Mouse (Mus musculus) hindbrain, embryonic 11.5 days (tissue): Measurements from ENCODE around the gene Fgf9. TPM values are rescaled to one million over a fixed set of nuclear protein-coding genes. Genes with fewer than 3 reads are reported as not detected.

Source experiments
- ATAC-seq: fragments of 200-750 bp; cut with Nextera tagmentation; 2 replicates; pipeline ENCODE4 v1.8.0; 2017; ENCODE audit warnings: mild to moderate bottlenecking, moderate TSS enrichment, moderate library complexity; ENCODE audit not compliant: low FRiP score
- DNase-seq: peaks from one replicate; pipeline ENCODE4 v3.0.0-alpha.2; 2015; ENCODE audit warnings: low spot score
- H3K27ac ChIP-seq: fragments of 300-500 bp; sonication (generic); 2 replicates; pipeline ENCODE4 v1.5.1; 2014; ENCODE audit warnings: mild to moderate bottlenecking, low read depth, low read length
- H3K27me3 ChIP-seq: fragments of 300-500 bp; sonication (generic); 2 replicates; pipeline ENCODE4 v1.6.1; 2014; ENCODE audit warnings: mild to moderate bottlenecking, low read length, moderate library complexity, mixed read lengths; ENCODE audit not compliant: control insufficient read depth, insufficient read depth
- H3K36me3 ChIP-seq: fragments of 300-500 bp; sonication (generic); 2 replicates; pipeline ENCODE4 v1.6.1; 2014; ENCODE audit warnings: mild to moderate bottlenecking, low read length, moderate library complexity, mixed read lengths; ENCODE audit not compliant: control insufficient read depth, insufficient read depth
- H3K4me1 ChIP-seq: fragments of 300-500 bp; sonication (generic); replicated peaks from 2 replicates; pipeline ENCODE4 v1.6.1; 2014; ENCODE audit warnings: low read length, mixed read lengths; ENCODE audit not compliant: control insufficient read depth, insufficient read depth
- H3K4me2 ChIP-seq: fragments of 300-500 bp; sonication (generic); replicated peaks from 2 replicates; pipeline ENCODE4 v1.6.1; 2014; ENCODE audit warnings: mild to moderate bottlenecking, low read depth, low read length
- H3K4me3 ChIP-seq: fragments of 300-500 bp; sonication (generic); 2 replicates; pipeline ENCODE4 v1.5.1; 2014; ENCODE audit warnings: low read depth, low read length
- H3K9ac ChIP-seq: fragments of 300-500 bp; sonication (generic); 2 replicates; pipeline ENCODE4 v1.6.1; 2014; ENCODE audit warnings: low read depth, low read length
- H3K9me3 ChIP-seq: fragments of 300-500 bp; sonication (generic); 2 replicates; pipeline ENCODE4 v1.6.1; 2016; ENCODE audit warnings: low read length; ENCODE audit not compliant: control insufficient read depth
- WGBS: fragments of 180-500 bp; shearing (Covaris S2); extraction: QIAGEN DNeasy Blood & Tissue Kit; methylation state at CpG from one replicate; pipeline ENCODE4 v1.1.7; 2014; 5-methylcytosine and 5-hydroxymethylcytosine counted together
- polyA plus RNA-seq: library from polyadenylated mRNA; unstranded; fragments of >200 nt; fragmentation: Nextera tagmentation; extraction: Ambion mirVana; gene quantifications from 2 replicates; pipeline ENCODE4 v1.2.1, GENCODE M21; 2014

Fgf9 gene
- polyA plus RNA-seq, 1 experiment from 2014 or later, result 4.7 TPM

DNA sequence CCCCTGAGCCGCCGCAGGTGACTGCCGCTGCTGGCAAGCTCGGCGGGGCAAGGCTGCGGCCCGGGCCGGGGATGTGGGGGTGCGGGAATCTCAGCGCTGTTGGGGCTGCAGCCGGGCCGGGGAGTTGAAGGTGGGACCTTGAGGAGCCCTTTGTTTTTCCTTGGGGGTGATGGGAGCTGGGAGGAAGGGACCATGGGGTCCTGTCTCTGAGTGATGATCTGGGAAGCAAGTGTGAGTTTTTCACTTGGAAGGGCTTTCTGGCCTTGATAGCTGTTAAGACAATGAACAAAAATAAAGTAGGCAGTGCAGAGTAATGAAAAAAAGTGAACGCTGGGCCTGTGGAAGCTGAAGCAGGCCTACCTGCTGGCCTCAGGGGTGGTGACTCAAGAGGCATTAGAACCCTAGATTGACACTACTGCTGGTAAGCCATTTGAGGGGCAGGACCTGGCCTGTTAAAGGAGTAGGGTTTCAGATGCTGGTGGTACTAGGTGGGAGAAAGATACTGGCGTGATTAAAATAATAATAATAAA, 6.4 kb downstream of the Fgf9 start:
- ATAC-seq, result no peak
- Histone ChIP-seq H3K27ac (0 out of 2 replicates have a peak overlapping the region, but pooled peaks have one; percentile 20), H3K4me2 (peak overlapping the region; percentile 84), H3K4me1 (peaks cover 11% of the 10 kb centered on the region), H3K9ac (peak overlapping the region; percentile 41; the same call in 1 of the 2 replicates), H3K9me3 (no peaks in the 10 kb centered on the region), H3K27me3 (peaks cover 56% of the 10 kb centered on the region), H3K36me3 (no peaks in the 10 kb centered on the region), H3K4me3 (peak overlapping the region; percentile 57)
- peak; percentile 16 for DNase-seq
- WGBS, result 6% methylated on average over 14 of the region's 14 CpGs

GRCm38 (mm10) chr14:58079471-58079870, 9.1 kb downstream of the Fgf9 start:
- Histone ChIP-seq H3K4me3 (no peak overlapping the region), H3K27ac (no peak overlapping the region), H3K4me1 (peaks cover 2% of the 10 kb centered on the region; the same call in 1 of the 2 replicates), H3K9me3 (no peaks in the 10 kb centered on the region), H3K4me2 (no peak overlapping the region), H3K27me3 (peaks cover 35% of the 10 kb centered on the region), H3K36me3 (no peaks in the 10 kb centered on the region), H3K9ac (no peak overlapping the region)
- no peak for DNase-seq
- no peak for ATAC-seq
- 76% methylated on average over 2 of the region's 2 CpGs for WGBS

DNA sequence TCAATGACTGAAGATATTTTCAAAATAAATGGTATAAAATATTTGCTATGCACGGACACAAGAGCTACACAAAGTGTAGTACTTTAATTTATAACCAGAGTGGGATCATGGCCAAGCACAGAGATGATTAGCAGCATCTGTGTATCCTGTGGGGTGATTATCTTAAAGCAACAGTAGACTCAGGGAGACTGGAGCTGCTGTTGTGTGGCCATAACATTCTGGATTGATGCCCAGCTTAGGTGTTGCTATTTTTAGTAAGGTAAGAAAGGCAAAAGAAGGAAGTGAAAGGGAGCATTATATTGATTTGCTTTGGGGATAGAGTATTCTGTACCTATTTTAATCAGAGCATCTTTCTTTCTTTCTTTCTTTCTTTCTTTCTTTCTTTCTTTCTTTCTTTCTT, 11.6 kb downstream of the Fgf9 start:
- peaks cover 14% of the 10 kb centered on the region for H3K27me3 ChIP-seq
- H3K9me3 ChIP-seq, result no peaks in the 10 kb centered on the region
- H3K9ac ChIP-seq, result no peak overlapping the region
- H3K36me3 ChIP-seq, result no peaks in the 10 kb centered on the region
- no peak for ATAC-seq
- no peaks in the 10 kb centered on the region for H3K4me1 ChIP-seq
- no peak overlapping the region for H3K27ac ChIP-seq
- WGBS, result 76% methylated on average over 1 of the region's 1 CpGs
- DNase-seq, result no peak
- H3K4me2 ChIP-seq, result no peak overlapping the region
- no peak overlapping the region for H3K4me3 ChIP-seq

DNA sequence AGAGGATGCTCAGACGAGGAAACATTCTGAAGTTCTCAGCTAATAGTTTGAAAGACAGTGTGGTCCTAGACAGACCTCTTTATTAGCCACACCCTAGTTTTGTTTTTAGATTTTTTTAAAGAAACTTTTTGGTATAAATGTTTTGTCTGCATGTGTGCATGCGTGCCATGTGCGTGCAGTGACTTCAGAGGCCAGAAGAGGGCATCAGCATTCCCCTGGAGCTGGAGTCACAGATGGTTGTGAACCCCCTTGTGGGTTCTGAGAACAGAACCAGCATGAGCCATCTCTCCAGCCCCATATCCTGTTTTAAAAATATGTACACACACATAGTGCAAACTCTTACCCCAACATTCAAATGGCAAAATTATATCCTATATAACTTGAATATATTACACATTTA, 13.9 kb downstream of the Fgf9 start:
- no peaks in the 10 kb centered on the region for H3K4me1 ChIP-seq
- no peak overlapping the region for H3K27ac ChIP-seq
- H3K9ac ChIP-seq, result no peak overlapping the region
- WGBS, result 93% methylated on average over 3 of the region's 3 CpGs
- no peaks in the 10 kb centered on the region for H3K9me3 ChIP-seq
- no peak for DNase-seq
- H3K36me3 ChIP-seq, result no peaks in the 10 kb centered on the region
- H3K4me2 ChIP-seq, result no peak overlapping the region
- no peak overlapping the region for H3K4me3 ChIP-seq
- ATAC-seq, result no peak
- no peaks in the 10 kb centered on the region for H3K27me3 ChIP-seq

DNA sequence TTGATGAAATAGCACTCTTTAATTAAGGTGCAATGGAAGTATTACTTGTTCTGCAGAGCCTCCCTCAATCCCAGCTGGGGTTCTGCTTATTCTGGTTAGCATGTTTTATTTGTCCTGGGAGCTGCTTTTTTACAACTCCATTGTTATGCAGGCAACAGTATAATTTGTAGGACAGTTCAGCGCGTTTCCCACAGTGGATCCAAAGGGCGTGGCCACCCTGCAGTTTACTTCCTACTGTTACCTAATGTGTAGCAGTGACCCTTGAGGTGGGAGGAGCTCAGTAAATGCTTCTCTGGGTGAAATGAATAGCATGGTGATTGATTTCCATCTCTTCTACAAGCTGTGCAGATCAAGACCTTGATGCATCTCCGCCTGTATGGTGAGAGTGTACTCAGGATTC, 17.0 kb downstream of the Fgf9 start:
- H3K27me3 ChIP-seq, result no peaks in the 10 kb centered on the region
- no peak for DNase-seq
- H3K4me2 ChIP-seq, result no peak overlapping the region
- H3K9me3 ChIP-seq, result no peaks in the 10 kb centered on the region
- H3K27ac ChIP-seq, result no peak overlapping the region
- H3K4me1 ChIP-seq, result no peaks in the 10 kb centered on the region
- no peak overlapping the region for H3K9ac ChIP-seq
- H3K36me3 ChIP-seq, result no peaks in the 10 kb centered on the region
- WGBS, result 43% methylated on average over 4 of the region's 4 CpGs
- ATAC-seq, result no peak
- no peak overlapping the region for H3K4me3 ChIP-seq

GRCm38 (mm10) chr14:58089486-58089885, 19.1 kb downstream of the Fgf9 start:
- Histone ChIP-seq H3K9ac (no peak overlapping the region), H3K27me3 (no peaks in the 10 kb centered on the region), H3K4me2 (no peak overlapping the region), H3K36me3 (no peaks in the 10 kb centered on the region), H3K4me1 (no peaks in the 10 kb centered on the region), H3K27ac (no peak overlapping the region), H3K4me3 (no peak overlapping the region), H3K9me3 (no peaks in the 10 kb centered on the region)
- DNase-seq (no peak), ATAC-seq (no peak)
- WGBS, result 84% methylated on average over 5 of the region's 5 CpGs

GRCm38 (mm10) chr14:58091321-58091720, 21.0 kb downstream of the Fgf9 start:
- H3K27me3 ChIP-seq, result no peaks in the 10 kb centered on the region
- no peak overlapping the region for H3K27ac ChIP-seq
- no peaks in the 10 kb centered on the region for H3K9me3 ChIP-seq
- no peaks in the 10 kb centered on the region for H3K36me3 ChIP-seq
- H3K4me2 ChIP-seq, result no peak overlapping the region
- no peak overlapping the region for H3K9ac ChIP-seq
- WGBS, result 71% methylated on average over 10 of the region's 10 CpGs
- no peak overlapping the region for H3K4me3 ChIP-seq
- DNase-seq, result no peak
- no peaks in the 10 kb centered on the region for H3K4me1 ChIP-seq
- no peak for ATAC-seq

GRCm38 (mm10) chr14:58099599-58099998, 29.3 kb downstream of the Fgf9 start:
- Histone ChIP-seq H3K27me3 (no peaks in the 10 kb centered on the region), H3K9ac (no peak overlapping the region), H3K36me3 (no peaks in the 10 kb centered on the region), H3K4me3 (no peak overlapping the region), H3K9me3 (no peaks in the 10 kb centered on the region), H3K27ac (no peak overlapping the region), H3K4me1 (no peaks in the 10 kb centered on the region), H3K4me2 (no peak overlapping the region)
- WGBS, result 88% methylated on average over 8 of the region's 8 CpGs
- no peak for ATAC-seq
- DNase-seq, result no peak

DNA sequence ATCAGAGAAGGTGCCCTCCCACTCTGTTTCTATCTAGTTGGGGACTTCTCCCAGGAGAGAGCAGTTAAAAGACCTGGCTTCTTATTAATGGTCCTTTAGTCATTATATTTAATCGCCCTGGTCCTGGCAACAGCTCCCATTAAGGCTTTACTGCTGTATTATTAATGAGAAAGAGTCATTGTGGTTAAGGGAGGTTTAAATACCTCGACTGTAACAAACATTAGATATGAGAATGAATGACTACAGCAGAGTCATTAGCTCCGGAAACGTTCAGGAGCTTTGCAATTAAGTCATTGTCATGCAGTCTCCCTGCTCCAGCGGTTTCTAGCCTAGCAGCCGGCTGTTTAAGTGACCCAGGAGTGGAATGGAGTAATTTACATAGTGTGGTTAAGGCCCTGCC, 31.0 kb downstream of the Fgf9 start:
- Histone ChIP-seq H3K27ac (no peak overlapping the region), H3K9me3 (no peaks in the 10 kb centered on the region), H3K4me2 (no peak overlapping the region), H3K27me3 (no peaks in the 10 kb centered on the region), H3K4me3 (no peak overlapping the region), H3K36me3 (no peaks in the 10 kb centered on the region), H3K4me1 (no peaks in the 10 kb centered on the region), H3K9ac (no peak overlapping the region)
- peak; percentile 40 for ATAC-seq
- 22% methylated on average over 6 of the region's 6 CpGs for WGBS
- no peak for DNase-seq
